Mouse (Mus musculus) cerebellum, adult 11-12 months (tissue): Measurements from ENCODE around the gene Galnt2.

Source experiments
- DNase-seq: peaks from one replicate; pipeline ENCODE4 v3.0.0; 2022

The Galnt2 gene

DNA sequence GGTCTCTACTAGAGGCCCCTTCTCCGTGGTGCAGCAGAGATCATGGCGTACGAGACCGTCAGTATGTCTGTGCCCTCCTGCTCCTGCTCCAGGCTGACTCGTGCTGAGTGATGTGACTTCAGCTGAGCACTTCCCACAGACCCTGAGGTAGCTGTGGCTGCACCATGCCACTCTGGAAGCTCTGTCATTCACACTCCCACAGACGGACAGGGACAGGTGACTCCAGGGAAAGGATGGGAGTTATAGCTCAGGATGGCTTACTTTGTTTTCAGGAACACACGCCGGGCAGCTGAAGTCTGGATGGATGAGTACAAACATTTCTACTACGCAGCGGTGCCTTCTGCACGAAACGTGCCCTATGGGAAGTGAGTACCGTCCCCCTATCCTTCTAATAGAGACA lies 105.1 kb downstream of the Galnt2 start:
- no peak for DNase-seq

GRCm38 (mm10) chr8:124339742-124340141 lies 108.6 kb downstream of the Galnt2 start:
- DNase-seq: no peak

DNA sequence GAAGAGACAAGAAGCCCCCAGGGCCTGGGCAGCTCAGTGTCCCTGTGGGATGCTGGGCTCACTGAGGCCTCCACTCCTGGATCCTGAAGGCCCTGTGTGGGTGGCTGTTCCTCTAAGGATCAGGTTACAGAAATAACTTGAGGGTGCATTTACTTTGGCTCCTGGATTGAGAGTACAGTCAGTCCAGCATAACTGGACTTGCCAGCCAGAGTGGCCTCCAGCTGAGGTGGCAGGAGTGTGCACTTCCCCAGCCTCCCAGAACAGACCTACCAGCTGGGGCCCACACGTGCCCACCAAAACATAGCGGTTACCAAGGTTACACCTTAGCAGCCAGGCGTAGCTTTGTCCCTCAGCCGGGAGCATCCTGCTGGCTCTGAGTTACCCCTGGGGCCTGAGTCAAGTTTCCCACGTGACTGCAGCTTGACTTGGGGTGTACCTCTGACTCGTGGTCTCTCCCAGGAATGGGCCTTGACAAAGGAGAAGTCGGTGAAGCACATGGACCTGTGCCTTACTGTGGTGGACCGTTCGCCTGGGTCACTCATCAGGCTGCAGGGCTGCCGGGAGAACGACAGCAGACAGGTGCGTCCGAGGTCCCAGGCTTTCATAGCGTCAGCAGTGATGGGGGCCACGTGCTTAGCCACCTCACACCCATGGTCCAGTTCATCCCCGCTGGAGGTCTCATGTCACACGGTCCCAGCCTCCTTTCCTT lies 109.3 kb downstream of the Galnt2 start:
- no peak for DNase-seq

GRCm38 (mm10) chr8:124343151-124343550 lies 112.0 kb downstream of the Galnt2 start:
- no peak for DNase-seq

GRCm38 (mm10) chr8:124343991-124344390 lies 112.8 kb downstream of the Galnt2 start:
- DNase-seq: no peak

GRCm38 (mm10) chr8:124345098-124345497 lies 113.9 kb downstream of the Galnt2 start:
- DNase-seq: no peak

GRCm38 (mm10) chr8:124346852-124347523 lies 115.8 kb downstream of the Galnt2 start:
- DNase-seq: no peak

DNA sequence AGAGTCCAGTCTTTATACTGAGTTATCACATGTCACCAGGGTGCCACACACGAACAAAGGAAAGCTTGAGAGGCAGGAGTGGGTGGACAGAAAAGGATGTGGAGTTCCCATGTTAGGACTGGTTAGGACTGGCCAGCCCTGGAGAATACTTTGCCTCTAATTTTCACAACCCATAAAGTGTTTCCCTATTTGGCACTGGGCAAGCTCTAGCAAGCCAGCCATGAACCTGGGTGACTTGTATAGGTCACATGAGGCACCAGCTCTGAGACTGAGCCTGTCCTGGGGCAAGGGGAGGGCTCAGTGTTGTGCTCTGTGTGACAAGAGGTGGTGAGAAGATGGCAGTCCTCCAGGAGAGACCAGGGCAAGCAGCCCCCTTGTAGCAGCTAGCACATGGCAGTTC lies 116.9 kb downstream of the Galnt2 start:
- DNase-seq: no peak

DNA sequence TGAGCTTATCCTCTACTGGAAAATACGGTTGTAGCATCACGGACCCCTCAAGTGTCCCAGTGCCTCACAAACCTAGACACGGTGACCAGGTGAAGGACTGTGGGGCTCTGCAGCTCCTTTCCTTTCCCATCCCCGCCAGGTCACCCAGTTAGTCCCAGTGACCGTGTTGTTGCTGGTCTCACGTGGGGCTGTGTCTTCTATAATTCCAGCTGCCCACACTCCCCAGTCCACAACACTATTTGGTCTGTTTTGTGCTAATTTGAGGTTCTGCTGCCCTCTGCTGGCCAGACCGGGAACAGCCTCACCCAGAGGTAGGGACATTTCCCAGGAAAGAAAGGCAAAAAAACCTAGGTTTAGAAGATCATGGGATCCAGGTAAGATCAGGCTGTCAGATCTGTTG lies 118.5 kb downstream of the Galnt2 start:
- peak; percentile 66 for DNase-seq

- DNase-seq: no peak
Observed at GRCm38 (mm10) chr8:124351636-124352035, 120.4 kb downstream of the Galnt2 start.

DNA sequence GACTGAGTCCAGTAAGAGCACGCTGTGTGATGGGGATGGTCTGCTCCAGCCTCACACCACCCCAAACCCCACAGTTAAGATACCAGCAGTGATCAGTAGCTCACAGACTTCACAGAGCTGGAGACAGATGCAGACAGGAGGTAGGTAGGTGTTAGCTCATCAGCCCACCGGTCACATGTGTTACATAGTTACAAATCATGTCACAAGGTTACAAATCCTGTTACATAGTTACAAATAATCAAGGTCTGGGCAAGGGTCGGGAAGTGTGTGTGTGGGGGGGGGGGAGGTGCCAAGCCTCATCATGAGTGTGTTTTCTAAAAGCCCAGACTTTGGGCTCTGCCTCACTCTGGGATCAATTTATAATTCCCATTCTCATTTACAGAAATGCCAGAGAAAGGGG lies 129.7 kb downstream of the Galnt2 start:
- no peak for DNase-seq

GRCm38 (mm10) chr8:124361773-124362427 lies 130.7 kb downstream of the Galnt2 start:
- no peak for DNase-seq

GRCm38 (mm10) chr8:124362589-124362988 lies 131.4 kb downstream of the Galnt2 start:
- DNase-seq: no peak

DNA sequence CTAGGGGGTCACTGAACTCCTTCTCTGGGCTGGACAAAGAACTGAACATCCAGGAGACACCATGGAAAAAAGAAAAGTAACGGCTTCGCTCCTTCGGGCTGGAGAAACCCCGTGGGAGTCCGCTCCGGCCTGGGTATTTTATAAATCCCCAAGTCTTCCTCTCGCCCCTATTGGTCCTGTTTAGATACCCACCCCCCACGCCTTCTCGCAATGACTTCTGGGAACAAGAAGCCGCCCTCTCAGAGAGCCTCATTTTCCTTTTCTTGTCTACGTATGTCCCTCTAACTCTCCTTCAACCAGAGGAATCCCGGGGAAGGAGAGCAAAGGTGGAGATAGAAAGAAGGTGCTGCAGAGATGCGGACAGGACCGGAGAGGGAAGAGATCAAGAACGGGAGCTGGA lies 132.1 kb downstream of the Galnt2 start:
- DNase-seq: no peak

GRCm38 (mm10) chr8:124368213-124368612 lies 137.0 kb downstream of the Galnt2 start:
- peak; percentile 64 for DNase-seq

DNA sequence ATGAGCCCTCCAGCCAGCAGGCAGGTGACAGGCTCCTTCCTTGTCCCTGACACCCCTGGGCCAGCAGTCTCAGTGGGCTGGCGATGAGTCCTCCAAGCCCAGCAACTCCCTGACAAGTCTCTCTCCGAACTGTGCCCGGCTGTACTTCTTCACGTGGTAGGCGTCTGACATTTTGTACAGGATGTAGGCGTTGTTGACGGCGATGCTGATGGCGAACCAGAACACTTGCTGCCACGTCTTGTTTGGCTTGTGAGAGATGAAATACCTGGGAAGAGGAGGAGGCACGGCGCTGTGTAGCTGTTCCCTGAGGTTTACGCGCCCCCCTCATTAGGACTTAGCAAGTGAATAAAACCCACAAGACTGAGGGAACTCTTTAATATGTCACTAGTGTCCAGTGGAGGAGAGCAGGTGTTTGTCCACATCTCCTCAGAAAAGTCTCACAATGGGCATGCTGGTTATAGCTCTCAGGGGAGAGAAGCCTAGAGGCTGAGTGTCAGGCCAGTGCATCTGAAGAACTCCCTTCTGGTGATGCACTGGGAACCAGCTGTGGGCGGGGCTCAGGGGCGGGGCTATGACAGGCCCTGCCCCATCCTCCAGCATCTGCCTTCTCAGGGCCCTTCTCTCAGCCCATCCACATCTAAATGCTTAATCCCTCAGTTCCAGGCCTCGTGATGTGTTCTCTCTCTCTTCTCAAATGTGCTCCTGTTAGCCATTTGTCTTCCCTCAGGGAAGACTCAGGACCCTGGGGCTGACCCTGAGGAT lies 139.4 kb downstream of the Galnt2 start:
- no peak for DNase-seq

DNA sequence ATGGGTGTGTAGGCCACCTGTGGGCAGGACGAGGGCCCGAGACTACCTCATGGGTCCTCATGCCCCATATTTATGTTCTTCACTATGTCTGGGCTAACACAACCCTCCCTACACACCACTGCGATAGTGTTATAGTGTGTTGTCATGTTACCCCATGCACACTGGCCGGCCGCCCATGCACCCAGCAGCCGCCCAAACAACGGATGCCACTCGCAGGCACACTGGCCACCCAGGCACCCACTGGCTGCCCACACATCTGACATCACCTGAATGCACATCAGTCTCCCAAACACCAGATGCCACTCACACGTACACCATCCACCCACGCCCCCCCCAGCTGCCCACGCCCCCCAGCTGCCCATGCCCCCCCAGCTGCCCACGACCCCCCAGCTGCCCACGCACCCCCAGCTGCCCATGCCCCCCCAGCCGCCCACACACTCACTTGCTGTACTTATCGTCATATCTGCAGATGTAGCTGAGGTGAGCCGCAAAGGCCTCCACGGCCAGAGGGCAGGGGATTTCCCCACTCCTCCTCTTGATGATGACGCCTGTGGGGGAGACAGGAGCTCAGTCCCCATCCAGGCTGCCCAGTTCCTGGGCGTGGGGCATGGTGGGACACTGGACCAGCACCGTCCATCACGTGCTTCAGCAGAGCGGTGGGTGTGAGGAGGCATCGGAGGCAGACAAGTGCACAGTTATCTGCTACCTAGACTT lies 140.4 kb downstream of the Galnt2 start:
- DNase-seq: no peak

GRCm38 (mm10) chr8:124373753-124374152 lies 142.6 kb downstream of the Galnt2 start:
- DNase-seq: no peak

- DNase-seq: no peak
Observed at GRCm38 (mm10) chr8:124375168-124375567, 144.0 kb downstream of the Galnt2 start.

- DNase-seq: no peak
Observed at GRCm38 (mm10) chr8:124375727-124376126, 144.5 kb downstream of the Galnt2 start.

GRCm38 (mm10) chr8:124376406-124376805 lies 145.2 kb downstream of the Galnt2 start:
- no peak for DNase-seq

DNA sequence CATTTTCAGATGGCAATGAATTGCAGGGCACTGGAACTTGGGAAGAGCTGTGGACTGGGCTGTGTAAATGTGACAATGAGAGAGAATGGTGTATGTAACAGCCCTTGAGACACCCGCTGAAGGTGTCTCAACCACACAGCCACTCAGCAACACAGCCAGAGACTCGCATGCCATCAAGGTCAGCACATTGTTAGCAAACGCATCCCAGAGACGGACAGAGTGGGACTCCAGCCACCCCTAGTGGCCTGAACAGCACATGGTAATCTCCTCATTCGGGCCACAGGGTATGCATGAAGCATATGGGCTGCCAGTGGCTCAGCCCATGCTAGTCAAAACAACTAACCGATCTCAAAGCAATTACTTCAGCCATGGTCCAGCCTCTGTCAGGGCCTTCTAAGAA lies 148.1 kb downstream of the Galnt2 start:
- no peak for DNase-seq

DNA sequence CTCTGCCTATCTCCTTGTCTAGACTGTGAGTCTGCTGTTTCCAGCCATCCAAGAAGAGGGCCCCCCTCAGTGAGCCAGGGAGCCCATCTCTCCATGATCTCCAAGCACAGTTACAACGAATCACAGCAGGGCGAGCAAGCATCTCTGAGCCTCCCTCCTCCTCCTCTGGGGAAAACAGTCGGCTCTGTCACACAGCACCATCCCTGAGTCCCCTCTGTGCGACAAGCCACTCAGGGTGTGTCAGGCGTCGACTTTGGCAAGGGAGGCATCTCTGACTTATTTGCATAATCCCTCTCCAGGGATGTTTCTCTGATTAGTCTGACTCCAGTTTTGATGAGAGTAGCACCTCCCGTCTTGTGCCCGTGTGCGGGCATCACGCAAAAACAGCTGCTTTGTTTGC lies 151.0 kb downstream of the Galnt2 start:
- DNase-seq: no peak
